Mouse (Mus musculus) kidney, adult 2 months (tissue): ENCODE measurements around the gene Gabrb1.

Experiments used
- CTCF ChIP-seq: fragments of 200-500 bp; conservative IDR thresholded peaks from 2 replicates; pipeline ENCODE4 v1.5.1; 2011; ENCODE audit warnings: low read depth, mild to moderate bottlenecking, control low read depth, low read length, moderate library complexity, mixed read lengths; ENCODE audit not compliant: insufficient read depth, insufficient read length
- POLR2A ChIP-seq: fragments of 200-500 bp; IDR thresholded peaks from one replicate; pipeline ENCODE4 v1.6.1; 2011; ENCODE audit warnings: low read depth, low read length, control low read depth

GRCm38 (mm10) chr5:72195442-72195841, 537.5 kb downstream of the Gabrb1 start:
- TF ChIP-seq POLR2A = no peak
- no peak for TF ChIP-seq CTCF
